Mouse (Mus musculus): Measurements from ENCODE around the gene Zbtb7a. TPM values are rescaled to one million over a fixed set of nuclear protein-coding genes. Genes with fewer than 3 reads are reported as not detected.

Zbtb7a gene
- total and polyA plus RNA-seq, 2 experiments from 2014 or later, result 15.7 to 27.2 TPM

- peaks cover 59% of the 10 kb centered on the region for H3K36me3 ChIP-seq (ENCODE audit: insufficient read depth)
- TF ChIP-seq CTCF (IDR thresholded peaks at IDR 0.05; ENCODE audit: low read depth), result no peak
- no peaks in the 10 kb centered on the region for H3K9me3 ChIP-seq (ENCODE audit: low read length)
- H3K27me3 ChIP-seq (ENCODE audit: insufficient read depth, low read length), result no peaks in the 10 kb centered on the region
- DNase-seq (no peak), ATAC-seq (no peak)
- H3K4me2 ChIP-seq (ENCODE audit: low read depth), result no peak overlapping the region
- H3K4me1 ChIP-seq (ENCODE audit: insufficient read depth), result no peaks in the 10 kb centered on the region
- WGBS, result 89% methylated on average over 12 of the region's 12 CpGs
- no peak overlapping the region for H3K4me3 ChIP-seq (ENCODE audit: low read depth, low read length)
- H3K9ac ChIP-seq, result no peak overlapping the region
- H3K27ac ChIP-seq (ENCODE audit: low read depth, low read length), result no peak overlapping the region
Observed at GRCm38 (mm10) chr10:81154313-81154712, 19.3 kb downstream of the Zbtb7a start.

- H3K27me3 ChIP-seq (ENCODE audit: insufficient read depth, low read length), result no peaks in the 10 kb centered on the region
- H3K4me3 ChIP-seq (ENCODE audit: low read depth, low read length), result no peak overlapping the region
- no peak overlapping the region for H3K9ac ChIP-seq
- no peak overlapping the region for H3K4me2 ChIP-seq (ENCODE audit: low read depth)
- TF ChIP-seq CTCF (IDR thresholded peaks at IDR 0.05; ENCODE audit: low read depth), result no peak
- H3K9me3 ChIP-seq (ENCODE audit: low read length), result no peaks in the 10 kb centered on the region
- H3K36me3 ChIP-seq (ENCODE audit: insufficient read depth), result peaks cover 62% of the 10 kb centered on the region
- no peak overlapping the region for H3K27ac ChIP-seq (ENCODE audit: low read depth, low read length)
- WGBS, result 89% methylated on average over 6 of the region's 6 CpGs
- ATAC-seq (no peak), DNase-seq (no peak)
- no peaks in the 10 kb centered on the region for H3K4me1 ChIP-seq (ENCODE audit: insufficient read depth)
Observed at GRCm38 (mm10) chr10:81154736-81155135, 19.7 kb downstream of the Zbtb7a start.

- peaks cover 1% of the 10 kb centered on the region for H3K4me1 ChIP-seq (ENCODE audit: insufficient read depth)
- no peak for DNase-seq
- no peak overlapping the region for H3K4me3 ChIP-seq (ENCODE audit: low read depth, low read length)
- no peak for TF ChIP-seq CTCF (IDR thresholded peaks at IDR 0.05; ENCODE audit: low read depth)
- peaks cover 48% of the 10 kb centered on the region for H3K36me3 ChIP-seq (ENCODE audit: insufficient read depth)
- H3K9ac ChIP-seq, result no peak overlapping the region
- no peak overlapping the region for H3K27ac ChIP-seq (ENCODE audit: low read depth, low read length)
- no peaks in the 10 kb centered on the region for H3K27me3 ChIP-seq (ENCODE audit: insufficient read depth, low read length)
- 88% methylated on average over 8 of the region's 8 CpGs for WGBS
- no peak overlapping the region for H3K4me2 ChIP-seq (ENCODE audit: low read depth)
- no peaks in the 10 kb centered on the region for H3K9me3 ChIP-seq (ENCODE audit: low read length)
- no peak for ATAC-seq
Observed at GRCm38 (mm10) chr10:81161602-81162317, 26.7 kb downstream of the Zbtb7a start.

- Histone ChIP-seq H3K4me3 (ENCODE audit: low read depth, low read length) (no peak overlapping the region), H3K4me2 (ENCODE audit: low read depth) (no peak overlapping the region), H3K27ac (ENCODE audit: low read depth, low read length) (no peak overlapping the region), H3K4me1 (ENCODE audit: insufficient read depth) (peaks cover 4% of the 10 kb centered on the region), H3K9ac (no peak overlapping the region), H3K36me3 (ENCODE audit: insufficient read depth) (peaks cover 43% of the 10 kb centered on the region), H3K27me3 (ENCODE audit: insufficient read depth, low read length) (no peaks in the 10 kb centered on the region), H3K9me3 (ENCODE audit: low read length) (no peaks in the 10 kb centered on the region)
- no peak for ATAC-seq
- no peak for DNase-seq
- WGBS, result 69% methylated on average over 2 of the region's 2 CpGs
- TF ChIP-seq CTCF (IDR thresholded peaks at IDR 0.05; ENCODE audit: low read depth), result no peak
Observed at GRCm38 (mm10) chr10:81162318-81162652, 27.3 kb downstream of the Zbtb7a start.

GRCm38 (mm10) chr10:81165118-81165517 is 30.1 kb downstream of the Zbtb7a start:
- 89% methylated on average over 8 of the region's 8 CpGs for WGBS
- Histone ChIP-seq H3K36me3 (ENCODE audit: insufficient read depth) (peaks cover 24% of the 10 kb centered on the region; the same call in 1 of the 2 replicates), H3K27ac (ENCODE audit: low read depth, low read length) (no peak overlapping the region), H3K27me3 (ENCODE audit: insufficient read depth, low read length) (no peaks in the 10 kb centered on the region), H3K9me3 (ENCODE audit: low read length) (no peaks in the 10 kb centered on the region), H3K4me2 (ENCODE audit: low read depth) (no peak overlapping the region), H3K9ac (no peak overlapping the region), H3K4me1 (ENCODE audit: insufficient read depth) (peaks cover 7% of the 10 kb centered on the region), H3K4me3 (ENCODE audit: low read depth, low read length) (no peak overlapping the region)
- ATAC-seq (no peak), DNase-seq (no peak)
- no peak for TF ChIP-seq CTCF (IDR thresholded peaks at IDR 0.05; ENCODE audit: low read depth)

- Histone ChIP-seq H3K9me3 (ENCODE audit: low read length) (no peaks in the 10 kb centered on the region), H3K4me3 (ENCODE audit: low read depth, low read length) (peak within 1 kb of the TSS; percentile 68), H3K4me2 (ENCODE audit: low read depth) (peak within 1 kb of the TSS; percentile 78), H3K36me3 (ENCODE audit: insufficient read depth) (peaks cover 9% of the 10 kb centered on the region; the same call in 1 of the 2 replicates), H3K9ac (peak within 1 kb of the TSS; percentile 65), H3K27me3 (ENCODE audit: insufficient read depth, low read length) (no peaks in the 10 kb centered on the region), H3K4me1 (ENCODE audit: insufficient read depth) (peaks cover 7% of the 10 kb centered on the region), H3K27ac (ENCODE audit: low read depth, low read length) (peak within 1 kb of the TSS; percentile 69)
- DNase-seq (peak; percentile 100), ATAC-seq (peak; percentile 92)
- TF ChIP-seq CTCF (IDR thresholded peaks at IDR 0.05; ENCODE audit: low read depth), result no peak
- under 1% methylated on average over 63 of the region's 64 CpGs for WGBS
Observed at GRCm38 (mm10) chr10:81167200-81168086, 32.4 kb downstream of the Zbtb7a start, which contains the start of gene Pias4. Pias4 (minus strand) TSS chr10:81167923.

GRCm38 (mm10) chr10:81168087-81168431 is 33.0 kb downstream of the Zbtb7a start:
- peak overlapping the region; percentile 74 for H3K4me2 ChIP-seq (ENCODE audit: low read depth)
- peak overlapping the region; percentile 69 for H3K27ac ChIP-seq (ENCODE audit: low read depth, low read length)
- H3K9me3 ChIP-seq (ENCODE audit: low read length), result no peaks in the 10 kb centered on the region
- no peak for TF ChIP-seq CTCF (IDR thresholded peaks at IDR 0.05; ENCODE audit: low read depth)
- peaks cover 7% of the 10 kb centered on the region for H3K4me1 ChIP-seq (ENCODE audit: insufficient read depth)
- peak overlapping the region; percentile 43 for H3K4me3 ChIP-seq (ENCODE audit: low read depth, low read length)
- no peaks in the 10 kb centered on the region for H3K27me3 ChIP-seq (ENCODE audit: insufficient read depth, low read length)
- ATAC-seq (peak; percentile 64), DNase-seq (no peak)
- 7% methylated on average over 5 of the region's 5 CpGs for WGBS
- H3K9ac ChIP-seq, result peak overlapping the region; percentile 59; the same call in 1 of the 2 replicates
- H3K36me3 ChIP-seq (ENCODE audit: insufficient read depth), result peaks cover 5% of the 10 kb centered on the region; the same call in 1 of the 2 replicates
